Mouse (Mus musculus): ENCODE results near the gene Nudt1.

DNA sequence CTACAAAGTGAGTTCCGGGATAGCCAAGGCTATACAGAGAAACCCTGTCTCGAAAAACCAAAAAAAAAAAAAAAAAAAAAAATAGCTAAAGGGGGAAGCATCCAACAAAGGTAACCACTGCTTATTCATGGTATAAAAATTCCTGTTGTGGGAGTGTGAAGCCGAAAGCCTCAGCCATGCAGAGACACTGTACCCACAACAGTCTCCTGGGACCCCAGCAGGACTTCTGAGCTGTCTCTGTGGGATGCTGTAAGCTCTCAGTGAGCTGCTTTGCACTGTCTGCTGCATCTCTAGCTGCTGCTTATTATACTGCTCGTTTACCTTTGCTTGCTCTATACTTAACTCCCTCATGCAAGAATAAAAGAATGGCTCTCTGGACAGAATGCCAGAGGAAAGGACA is 23.2 kb upstream of the Nudt1 start:
- TF ChIP-seq SRF (IDR thresholded peaks at IDR 0.05; ENCODE audit: control insufficient read depth, insufficient read length, low read depth) (no peak), E2F4 (IDR thresholded peaks at IDR 0.05; ENCODE audit: insufficient read depth) (no peak), POLR2A (IDR thresholded peaks at IDR 0.05; ENCODE audit: insufficient read length, low read depth) (no peak), CEBPB (IDR thresholded peaks at IDR 0.05; ENCODE audit: insufficient read depth, poor library complexity, severe bottlenecking) (no peak), TCF12 (IDR thresholded peaks at IDR 0.05; ENCODE audit: insufficient read depth, poor library complexity, severe bottlenecking) (no peak), USF1 (IDR thresholded peaks at IDR 0.05; ENCODE audit: low read depth) (no peak), POLR2AphosphoS2 (IDR thresholded peaks at IDR 0.05; ENCODE audit: insufficient read length, low read depth) (no peak), MAX (IDR thresholded peaks at IDR 0.05; ENCODE audit: low read depth) (no peak)
